Mouse (Mus musculus): ENCODE data around the gene Kank2.

GRCm38 (mm10) chr9:21787654-21788053 is 10.9 kb downstream of the Kank2 start:
- TF ChIP-seq POLR2A (IDR thresholded peaks at IDR 0.05; ENCODE audit: low read depth, low read length) (no peak), CTCF (IDR thresholded peaks at IDR 0.05; ENCODE audit: extremely low read depth, insufficient read depth, insufficient read length, insufficient replicate concordance) (no peak)
